In genomic region chr4:141310191-141310606, GRCm38 (mm10) we compare ENCODE assay signal across 8 mouse cellular contexts. TPM values are rescaled to one million over a fixed set of nuclear protein-coding genes. Genes with fewer than 3 reads are reported as not detected.
A peak's percentile ranks its signal among the peaks of the same experiment; 100 is the strongest.
DNase-seq lines count a peak whose midpoint lies in the region; ATAC-seq and TF ChIP-seq lines count a peak whose summit lies in the region.

No protein-coding gene starts in this region.

- WGBS in intestine, embryonic 14.5 days = 12% methylated on average over 8 of the region's 8 CpGs
- 21% methylated on average over 8 of the region's 8 CpGs for WGBS in liver, embryonic 15.5 days (ENCODE audit: insufficient replicate concordance)
- WGBS in stomach, postnatal 0 days = 11% methylated on average over 8 of the region's 8 CpGs

- H3K27ac ChIP-seq in intestine, embryonic 14.5 days (ENCODE audit: low read depth) = peak overlapping the region; percentile 74
- peak overlapping the region; percentile 62 for H3K27ac ChIP-seq in liver, embryonic 15.5 days (replicated peaks)
- H3K27ac ChIP-seq in stomach, postnatal 0 days (replicated peaks) = peak overlapping the region; percentile 61

- peak overlapping the region; percentile 29 for H3K4me2 ChIP-seq in intestine, embryonic 14.5 days (ENCODE audit: low read length)
- no peak overlapping the region for H3K4me2 ChIP-seq in liver, embryonic 15.5 days
- no peak overlapping the region for H3K4me2 ChIP-seq in stomach, postnatal 0 days (replicated peaks; ENCODE audit: low read depth)

- peak; percentile 47 for ATAC-seq in intestine, embryonic 14.5 days (replicated peaks; ENCODE audit: low FRiP score, low TSS enrichment, low read depth)
- ATAC-seq in liver, embryonic 15.5 days (ENCODE audit: insufficient read depth) = no peak
- peak; percentile 27; the same call in 1 of the 2 replicates for ATAC-seq in stomach, postnatal 0 days (ENCODE audit: low FRiP score, low TSS enrichment)

- no peak overlapping the region for H3K4me3 ChIP-seq in intestine, embryonic 14.5 days (ENCODE audit: low read depth, low read length)
- H3K4me3 ChIP-seq in liver, embryonic 15.5 days (replicated peaks) = no peak overlapping the region
- H3K4me3 ChIP-seq in stomach, postnatal 0 days (ENCODE audit: low read depth, low read length) = no peak overlapping the region

- peaks cover 32% of the 10 kb centered on the region for H3K4me1 ChIP-seq in intestine, embryonic 14.5 days (replicated peaks; ENCODE audit: control insufficient read depth, insufficient read depth, low read length)
- peaks cover 42% of the 10 kb centered on the region for H3K4me1 ChIP-seq in liver, embryonic 15.5 days (replicated peaks)
- H3K4me1 ChIP-seq in stomach, postnatal 0 days (replicated peaks; ENCODE audit: control insufficient read depth, insufficient read depth) = peaks cover 24% of the 10 kb centered on the region

- peak; percentile 45 for DNase-seq in gastrocnemius, postnatal 10 days
- no peak for DNase-seq in gastrocnemius, adult 18-20 months (ENCODE audit: low spot score)
- DNase-seq in embryo, embryonic 10.5 days (ENCODE audit: low spot score) = peak; percentile 78
- DNase-seq in intestine, embryonic 14.5 days (ENCODE audit: low spot score) = peak; percentile 81
- DNase-seq in stomach, postnatal 0 days (ENCODE audit: low spot score) = peak; percentile 74
- no peak for DNase-seq in right cerebral cortex, postnatal 4 days
- no peak for DNase-seq in c-Kit-positive CD71-positive TER-119-positive erythroid progenitor cells, embryonic 14.5 days (ENCODE audit: low spot score)

- H3K27me3 ChIP-seq in intestine, embryonic 14.5 days (replicated peaks; ENCODE audit: control insufficient read depth, insufficient read depth, low read length) = no peaks in the 10 kb centered on the region
- H3K27me3 ChIP-seq in liver, embryonic 15.5 days = 0 out of 2 replicates have a peak, but pooled peaks cover 3% of the 10 kb centered on the region
- H3K27me3 ChIP-seq in stomach, postnatal 0 days (ENCODE audit: control insufficient read depth, insufficient read depth, low read length) = no peaks in the 10 kb centered on the region

- no peak for TF ChIP-seq CTCF in stomach, postnatal 0 days (IDR thresholded peaks at IDR 0.05; ENCODE audit: low read depth)

- no peak for TF ChIP-seq EP300 in stomach, postnatal 0 days (optimal IDR thresholded peaks at IDR 0.05)

- H3K9ac ChIP-seq in intestine, embryonic 14.5 days (ENCODE audit: low read length) = 0 out of 2 replicates have a peak overlapping the region, but pooled peaks have one; percentile 11
- H3K9ac ChIP-seq in liver, embryonic 15.5 days = no peak overlapping the region
- H3K9ac ChIP-seq in stomach, postnatal 0 days (ENCODE audit: low read length) = no peak overlapping the region

- H3K36me3 ChIP-seq in intestine, embryonic 14.5 days (ENCODE audit: control insufficient read depth, insufficient read depth, low read length) = no peaks in the 10 kb centered on the region
- H3K36me3 ChIP-seq in liver, embryonic 15.5 days (replicated peaks) = no peaks in the 10 kb centered on the region
- no peaks in the 10 kb centered on the region; the same call in 1 of the 2 replicates for H3K36me3 ChIP-seq in stomach, postnatal 0 days (ENCODE audit: control insufficient read depth, insufficient read depth, low read length)

- H3K9me3 ChIP-seq in intestine, embryonic 14.5 days (ENCODE audit: control insufficient read depth, low read length) = no peaks in the 10 kb centered on the region
- H3K9me3 ChIP-seq in liver, embryonic 15.5 days (replicated peaks) = no peaks in the 10 kb centered on the region
- H3K9me3 ChIP-seq in stomach, postnatal 0 days (ENCODE audit: control insufficient read depth, low read length) = no peaks in the 10 kb centered on the region

RNA-seq across cellular contexts. Expression of gene Epha2, which starts 9.2 kb away (rescaled TPM):
- 1 to 10 TPM; 3.9 to 5.9 TPM for total RNA-seq in gastrocnemius, postnatal 10 days (2021)
- total RNA-seq in gastrocnemius, adult 18-20 months (2021) = 1 to 10 TPM; 1.6 to 2.9 TPM
- polyA plus RNA-seq in intestine, embryonic 14.5 days (2014; fragmentation: Nextera tagmentation; extraction: Ambion mirVana) = 3.4 and 3.5 TPM in 2 replicates
- polyA plus RNA-seq in liver, embryonic 15.5 days (2015; fragmentation: Nextera tagmentation; extraction: Ambion mirVana) = 0.75 and 0.79 TPM in 2 replicates
- 3.9 and 4.9 TPM in 2 replicates for polyA plus RNA-seq in stomach, postnatal 0 days (2015; fragmentation: Nextera tagmentation; extraction: Ambion mirVana)

RNA-seq across cellular contexts. Expression of gene Fam131c, which starts 57.8 kb away (rescaled TPM):
- total RNA-seq in gastrocnemius, postnatal 10 days (2021) = under 1 TPM in 1 of 2 experiments, not detected in 1; 0.16 TPM
- total RNA-seq in gastrocnemius, adult 18-20 months (2021) = under 1 TPM; 0.16 to 0.31 TPM
- polyA plus RNA-seq in intestine, embryonic 14.5 days (2014; fragmentation: Nextera tagmentation; extraction: Ambion mirVana) = 2.4 and 2.9 TPM in 2 replicates
- 0.08 TPM in 1 of 2 replicates, not detected in the other for polyA plus RNA-seq in liver, embryonic 15.5 days (2015; fragmentation: Nextera tagmentation; extraction: Ambion mirVana)
- 3.4 and 3.6 TPM in 2 replicates for polyA plus RNA-seq in stomach, postnatal 0 days (2015; fragmentation: Nextera tagmentation; extraction: Ambion mirVana)

Comparison
In these comparisons a context has a peak if more than half of its experiments do, and no peak if none do; other contexts are left out.
1. DNase-seq: peak in gastrocnemius, postnatal 10 days (single experiment), embryo, embryonic 10.5 days (single experiment), intestine, embryonic 14.5 days (single experiment) and stomach, postnatal 0 days (single experiment); none in gastrocnemius, adult 18-20 months (single experiment), right cerebral cortex, postnatal 4 days (single experiment) and c-Kit-positive CD71-positive TER-119-positive erythroid progenitor cells, embryonic 14.5 days (single experiment).
2. Peak in every context shown above with its lines, with median percentiles within 50 percentile points of each other: H3K27ac ChIP-seq.